Mouse (Mus musculus): ENCODE measurements at regions not wholly inside any gene's neighbourhood (a gene's known extent, or its start where the extent isn't known, plus 50 kb on each side); places are given as distances from the start of the nearest gene placed in this dataset.

- Histone ChIP-seq H3K4me1 (ENCODE audit: control insufficient read depth, insufficient read depth) (no peaks in the 10 kb centered on the region), H3K27me3 (ENCODE audit: control insufficient read depth, insufficient read depth, low read length) (no peaks in the 10 kb centered on the region), H3K36me3 (replicated peaks; ENCODE audit: control insufficient read depth, insufficient read depth, low read length) (no peaks in the 10 kb centered on the region), H3K27ac (ENCODE audit: low read depth) (no peak overlapping the region), H3K9ac (replicated peaks; ENCODE audit: low read depth, low read length) (no peak overlapping the region), H3K4me3 (ENCODE audit: low read depth, low read length) (no peak overlapping the region), H3K4me2 (ENCODE audit: low read depth, low read length) (no peak overlapping the region), H3K9me3 (replicated peaks; ENCODE audit: control insufficient read depth, low read length) (no peaks in the 10 kb centered on the region; the same call in 1 of the 2 replicates)
- DNase-seq (ENCODE audit: low spot score) (no peak), ATAC-seq (ENCODE audit: insufficient read depth, low read depth) (no peak)
- TF ChIP-seq EP300 (IDR thresholded peaks at IDR 0.05; ENCODE audit: low read depth): no peak
Observed at GRCm38 (mm10) chr12:59663161-59663560, 443.6 kb upstream of the Fbxo33 start.

- no peak overlapping the region for H3K9ac ChIP-seq (replicated peaks; ENCODE audit: low read depth, low read length)
- WGBS: 47% methylated on average over 1 of the region's 1 CpGs
- TF ChIP-seq EP300 (IDR thresholded peaks at IDR 0.05; ENCODE audit: low read depth) (no peak), CTCF (IDR thresholded peaks at IDR 0.05; ENCODE audit: low read depth) (no peak)
Observed at GRCm38 (mm10) chr12:59630678-59631077, 411.2 kb upstream of the Fbxo33 start.

GRCm38 (mm10) chr12:59623147-59623546 lies 403.6 kb upstream of the Fbxo33 start:
- no peaks in the 10 kb centered on the region for H3K4me1 ChIP-seq (ENCODE audit: control insufficient read depth, insufficient read depth)
- no peaks in the 10 kb centered on the region for H3K9me3 ChIP-seq (replicated peaks; ENCODE audit: control insufficient read depth, low read length)
- ATAC-seq (ENCODE audit: insufficient read depth, low read depth): no peak
- H3K4me2 ChIP-seq (ENCODE audit: low read depth, low read length): no peak overlapping the region
- H3K27me3 ChIP-seq (ENCODE audit: control insufficient read depth, insufficient read depth, low read length): no peaks in the 10 kb centered on the region
- H3K9ac ChIP-seq (replicated peaks; ENCODE audit: low read depth, low read length): no peak overlapping the region
- no peaks in the 10 kb centered on the region for H3K36me3 ChIP-seq (replicated peaks; ENCODE audit: control insufficient read depth, insufficient read depth, low read length)
- no peak for DNase-seq (ENCODE audit: low spot score)
- H3K4me3 ChIP-seq (ENCODE audit: low read depth, low read length): no peak overlapping the region
- no peak for TF ChIP-seq EP300 (IDR thresholded peaks at IDR 0.05; ENCODE audit: low read depth)
- TF ChIP-seq CTCF (IDR thresholded peaks at IDR 0.05; ENCODE audit: low read depth): no peak
- H3K27ac ChIP-seq (ENCODE audit: low read depth): no peak overlapping the region
- WGBS: 46% methylated on average over 3 of the region's 3 CpGs

More at GRCm38 (mm10) chr12:59630678-59631077, 411.2 kb upstream of the Fbxo33 start:
- Histone ChIP-seq H3K9me3 (replicated peaks; ENCODE audit: control insufficient read depth, low read length) (no peaks in the 10 kb centered on the region), H3K36me3 (replicated peaks; ENCODE audit: control insufficient read depth, insufficient read depth, low read length) (no peaks in the 10 kb centered on the region), H3K27ac (ENCODE audit: low read depth) (no peak overlapping the region), H3K4me2 (ENCODE audit: low read depth, low read length) (no peak overlapping the region), H3K4me3 (ENCODE audit: low read depth, low read length) (no peak overlapping the region), H3K4me1 (ENCODE audit: control insufficient read depth, insufficient read depth) (no peaks in the 10 kb centered on the region), H3K27me3 (ENCODE audit: control insufficient read depth, insufficient read depth, low read length) (no peaks in the 10 kb centered on the region)
- no peak for ATAC-seq (ENCODE audit: insufficient read depth, low read depth)
- no peak for DNase-seq (ENCODE audit: low spot score)

DNA sequence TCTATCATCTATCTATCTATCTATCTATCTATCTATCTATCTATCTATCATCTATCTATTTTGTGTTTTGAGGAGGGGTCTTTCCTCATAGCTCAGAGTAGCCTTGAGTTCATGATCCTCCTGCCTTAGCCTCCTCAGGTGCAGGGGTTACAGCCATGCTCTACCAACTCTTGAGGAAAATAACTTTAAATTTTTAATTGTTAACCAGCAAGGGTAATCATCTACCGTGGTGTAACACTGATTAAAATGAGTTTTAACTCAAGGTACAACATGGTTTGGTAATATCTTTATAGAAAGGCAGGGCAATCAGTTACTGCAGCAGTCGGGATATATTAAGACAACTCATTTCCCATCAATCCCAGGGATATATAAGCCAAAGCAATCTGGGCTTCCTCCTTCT lies 401.6 kb upstream of the Fbxo33 start:
- no peak for DNase-seq (ENCODE audit: low spot score)
- no peak overlapping the region for H3K9ac ChIP-seq (replicated peaks; ENCODE audit: low read depth, low read length)
- H3K4me2 ChIP-seq (ENCODE audit: low read depth, low read length): no peak overlapping the region
- 69% methylated on average over 2 of the region's 2 CpGs for WGBS
- no peaks in the 10 kb centered on the region for H3K4me1 ChIP-seq (ENCODE audit: control insufficient read depth, insufficient read depth)
- no peak overlapping the region for H3K4me3 ChIP-seq (ENCODE audit: low read depth, low read length)
- no peaks in the 10 kb centered on the region for H3K36me3 ChIP-seq (replicated peaks; ENCODE audit: control insufficient read depth, insufficient read depth, low read length)
- TF ChIP-seq CTCF (IDR thresholded peaks at IDR 0.05; ENCODE audit: low read depth) (no peak), EP300 (IDR thresholded peaks at IDR 0.05; ENCODE audit: low read depth) (no peak)
- H3K27me3 ChIP-seq (ENCODE audit: control insufficient read depth, insufficient read depth, low read length): no peaks in the 10 kb centered on the region
- no peak for ATAC-seq (ENCODE audit: insufficient read depth, low read depth)
- H3K9me3 ChIP-seq (replicated peaks; ENCODE audit: control insufficient read depth, low read length): no peaks in the 10 kb centered on the region
- H3K27ac ChIP-seq (ENCODE audit: low read depth): no peak overlapping the region

DNA sequence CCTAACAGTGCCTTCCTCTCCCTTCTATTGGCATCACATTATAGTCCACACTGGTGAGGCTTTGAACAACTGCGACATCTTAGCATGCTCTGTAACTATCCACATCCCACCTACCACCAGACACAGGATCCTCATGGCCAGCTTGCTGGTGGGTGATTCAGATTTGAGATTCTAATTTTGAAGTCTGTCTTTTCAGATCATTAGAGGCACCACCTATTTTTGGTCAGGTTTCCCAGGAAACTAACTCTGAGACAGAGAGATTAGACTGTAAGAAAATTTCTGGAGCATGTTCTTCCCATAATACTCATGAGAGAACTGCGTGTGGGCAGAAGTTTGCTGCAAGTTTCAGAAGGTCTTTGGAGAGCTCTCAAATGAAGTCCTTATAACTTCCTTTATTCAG lies 400.8 kb upstream of the Fbxo33 start:
- no peaks in the 10 kb centered on the region for H3K36me3 ChIP-seq (replicated peaks; ENCODE audit: control insufficient read depth, insufficient read depth, low read length)
- no peaks in the 10 kb centered on the region for H3K27me3 ChIP-seq (ENCODE audit: control insufficient read depth, insufficient read depth, low read length)
- ATAC-seq (ENCODE audit: insufficient read depth, low read depth): no peak
- no peak overlapping the region for H3K4me3 ChIP-seq (ENCODE audit: low read depth, low read length)
- DNase-seq (ENCODE audit: low spot score): no peak
- 73% methylated on average over 2 of the region's 2 CpGs for WGBS
- H3K4me2 ChIP-seq (ENCODE audit: low read depth, low read length): no peak overlapping the region
- H3K27ac ChIP-seq (ENCODE audit: low read depth): no peak overlapping the region
- no peaks in the 10 kb centered on the region for H3K4me1 ChIP-seq (ENCODE audit: control insufficient read depth, insufficient read depth)
- no peak for TF ChIP-seq CTCF (IDR thresholded peaks at IDR 0.05; ENCODE audit: low read depth)
- TF ChIP-seq EP300 (IDR thresholded peaks at IDR 0.05; ENCODE audit: low read depth): no peak
- H3K9ac ChIP-seq (replicated peaks; ENCODE audit: low read depth, low read length): no peak overlapping the region
- H3K9me3 ChIP-seq (replicated peaks; ENCODE audit: control insufficient read depth, low read length): no peaks in the 10 kb centered on the region

DNA sequence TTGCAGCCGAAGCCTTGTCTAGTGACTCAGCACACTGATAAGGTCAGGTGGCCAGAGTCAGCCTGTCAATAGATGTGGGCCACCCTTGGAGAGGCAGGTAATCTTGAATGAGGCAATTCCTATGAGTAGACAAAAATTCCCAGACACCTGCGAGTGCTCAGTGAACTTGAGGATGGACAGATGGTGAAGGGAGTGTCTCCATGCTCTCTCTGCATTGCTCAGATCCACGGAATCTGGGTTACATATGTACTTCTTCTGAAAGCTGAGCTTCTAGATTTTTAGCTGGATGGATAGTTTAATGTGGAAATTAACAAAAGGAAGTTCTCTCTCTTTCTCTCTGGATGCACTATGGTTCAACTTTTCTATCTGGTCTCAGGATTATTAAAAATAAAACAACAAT lies 396.6 kb upstream of the Fbxo33 start:
- TF ChIP-seq EP300 (IDR thresholded peaks at IDR 0.05; ENCODE audit: low read depth) (no peak), CTCF (IDR thresholded peaks at IDR 0.05; ENCODE audit: low read depth) (no peak)
- Histone ChIP-seq H3K4me2 (ENCODE audit: low read depth, low read length) (no peak overlapping the region), H3K9me3 (replicated peaks; ENCODE audit: control insufficient read depth, low read length) (no peaks in the 10 kb centered on the region), H3K4me1 (ENCODE audit: control insufficient read depth, insufficient read depth) (no peaks in the 10 kb centered on the region), H3K27ac (ENCODE audit: low read depth) (no peak overlapping the region), H3K27me3 (ENCODE audit: control insufficient read depth, insufficient read depth, low read length) (no peaks in the 10 kb centered on the region), H3K36me3 (replicated peaks; ENCODE audit: control insufficient read depth, insufficient read depth, low read length) (no peaks in the 10 kb centered on the region), H3K4me3 (ENCODE audit: low read depth, low read length) (no peak overlapping the region), H3K9ac (replicated peaks; ENCODE audit: low read depth, low read length) (no peak overlapping the region)
- ATAC-seq (ENCODE audit: insufficient read depth, low read depth) (no peak), DNase-seq (ENCODE audit: low spot score) (no peak)
- WGBS: 57% methylated on average over 3 of the region's 3 CpGs

All from heart, postnatal 0 days (tissue).